Mouse (Mus musculus) limb, embryonic 14.5 days (tissue): ENCODE data around the gene Ufl1. TPM values are rescaled to one million over a fixed set of nuclear protein-coding genes. Genes with fewer than 3 reads are reported as not detected.
"Not testable (repeated sequence)": the region's sequence is repeated elsewhere in the genome, so short reads cannot be mapped to it uniquely, and the experiment has no call there.

Experiments
- ATAC-seq: fragments of 200-750 bp; cut with Nextera tagmentation; 2 replicates; pipeline ENCODE4 v1.8.0; 2017; ENCODE audit warnings: low read depth, moderate number of reproducible peaks, moderate TSS enrichment; ENCODE audit not compliant: low FRiP score
- DNase-seq: peaks from one replicate; pipeline ENCODE4 v3.0.0-alpha.2; 2015; ENCODE audit warnings: low spot score
- H3K27ac ChIP-seq: fragments of 300-500 bp; sonication (generic); replicated peaks from 2 replicates; pipeline ENCODE4 v1.5.1; 2014; ENCODE audit warnings: low read depth, mild to moderate bottlenecking, low read length, moderate library complexity, mixed read lengths
- H3K27me3 ChIP-seq: fragments of 300-500 bp; sonication (generic); 2 replicates; pipeline ENCODE4 v1.6.1; 2014; ENCODE audit warnings: low read length, mixed read lengths; ENCODE audit not compliant: control insufficient read depth, insufficient read depth
- H3K36me3 ChIP-seq: fragments of 300-500 bp; sonication (generic); 2 replicates; pipeline ENCODE4 v1.6.1; 2014; ENCODE audit warnings: mild to moderate bottlenecking, low read length, moderate library complexity, mixed read lengths; ENCODE audit not compliant: control insufficient read depth, insufficient read depth
- H3K4me1 ChIP-seq: fragments of 300-500 bp; sonication (generic); 2 replicates; pipeline ENCODE4 v1.6.1; 2014; ENCODE audit warnings: antibody characterized with exemption, low read length, mixed read lengths; ENCODE audit not compliant: control insufficient read depth, insufficient read depth
- H3K4me2 ChIP-seq: fragments of 300-500 bp; sonication (generic); replicated peaks from 2 replicates; pipeline ENCODE4 v1.6.1; 2014; ENCODE audit warnings: low read depth, mild to moderate bottlenecking, low read length, moderate library complexity; ENCODE audit not compliant: severe bottlenecking
- H3K4me3 ChIP-seq: fragments of 300-500 bp; sonication (generic); replicated peaks from 2 replicates; pipeline ENCODE4 v1.5.1; 2014; ENCODE audit warnings: low read length
- H3K9ac ChIP-seq: fragments of 300-500 bp; sonication (generic); 2 replicates; pipeline ENCODE4 v1.6.1; 2014; ENCODE audit warnings: mild to moderate bottlenecking, low read depth, low read length, moderate library complexity; ENCODE audit not compliant: severe bottlenecking
- H3K9me3 ChIP-seq: fragments of 300-500 bp; sonication (generic); 2 replicates; pipeline ENCODE4 v1.6.1; 2016; ENCODE audit warnings: low read length; ENCODE audit not compliant: control insufficient read depth
- POLR2A ChIP-seq: fragments of 200-500 bp; IDR thresholded peaks from 2 replicates; pipeline ENCODE4 v1.8.0; 2012; ENCODE audit warnings: inconsistent platforms, mild to moderate bottlenecking, moderate library complexity, borderline replicate concordance; ENCODE audit not compliant: insufficient read depth, insufficient read length; ENCODE audit errors: extremely low read depth
- WGBS: fragments of 180-500 bp; shearing (Covaris S2); extraction: QIAGEN DNeasy Blood & Tissue Kit; methylation state at CpG from one replicate; pipeline ENCODE4 v1.1.7; 2014; 5-methylcytosine and 5-hydroxymethylcytosine counted together
- polyA plus RNA-seq, 2 experiments: library from polyadenylated mRNA; depleted of rRNA in 1 of 2; stranded (reverse) in 1 of 2; unstranded in 1 of 2; fragments of >200 nt; fragmentation: Nextera tagmentation in 1 of 2; extraction: Ambion mirVana in 1 of 2; gene quantifications; 2 replicates each; pipeline versions ENCODE4 v1.2.1 to v1.2.3; 2012 to 2014

The Ufl1 gene
- polyA plus RNA-seq (2012; rRNA removed) (11.0 and 13.7 TPM in 2 replicates), polyA plus RNA-seq (2014; fragmentation: Nextera tagmentation; extraction: Ambion mirVana) (40.5 and 43.2 TPM in 2 replicates)

- no peaks in the 10 kb centered on the region for H3K27me3 ChIP-seq
- peaks cover 26% of the 10 kb centered on the region for H3K36me3 ChIP-seq
- H3K27ac ChIP-seq, result peak within 1 kb of the TSS; percentile 98
- H3K4me1 ChIP-seq, result 0 out of 2 replicates have a peak, but pooled peaks cover 2% of the 10 kb centered on the region
- peak; percentile 98 for TF ChIP-seq POLR2A
- H3K9me3 ChIP-seq, result no peaks in the 10 kb centered on the region
- peak within 1 kb of the TSS; percentile 96 for H3K9ac ChIP-seq
- peak within 1 kb of the TSS; percentile 83 for H3K4me3 ChIP-seq
- WGBS, result under 1% methylated on average over 23 of the region's 30 CpGs
- peak; percentile 92 for DNase-seq
- peak within 1 kb of the TSS; percentile 49 for H3K4me2 ChIP-seq
- peak; percentile 99 for ATAC-seq
Measured at GRCm38 (mm10) chr4:25281671-25282038, at the start of gene Ufl1. Gene Ufl1 (minus strand): TSS chr4:25281821.

- DNase-seq (no peak), ATAC-seq (no peak)
- H3K4me1 ChIP-seq, result no peaks in the 10 kb centered on the region
- no peaks in the 10 kb centered on the region for H3K27me3 ChIP-seq
- 92% methylated on average over 3 of the region's 3 CpGs for WGBS
- no peak for TF ChIP-seq POLR2A
- H3K4me3 ChIP-seq, result no peak overlapping the region
- no peaks in the 10 kb centered on the region for H3K9me3 ChIP-seq
- H3K9ac ChIP-seq, result no peak overlapping the region
- H3K36me3 ChIP-seq, result no peaks in the 10 kb centered on the region
- H3K27ac ChIP-seq, result no peak overlapping the region
- H3K4me2 ChIP-seq, result no peak overlapping the region
Measured at GRCm38 (mm10) chr4:25325684-25326220, 44.1 kb upstream of the Ufl1 start.

- ATAC-seq, result no peak
- DNase-seq, result no peak
Measured at GRCm38 (mm10) chr4:25322631-25323178, 41.1 kb upstream of the Ufl1 start.

DNA sequence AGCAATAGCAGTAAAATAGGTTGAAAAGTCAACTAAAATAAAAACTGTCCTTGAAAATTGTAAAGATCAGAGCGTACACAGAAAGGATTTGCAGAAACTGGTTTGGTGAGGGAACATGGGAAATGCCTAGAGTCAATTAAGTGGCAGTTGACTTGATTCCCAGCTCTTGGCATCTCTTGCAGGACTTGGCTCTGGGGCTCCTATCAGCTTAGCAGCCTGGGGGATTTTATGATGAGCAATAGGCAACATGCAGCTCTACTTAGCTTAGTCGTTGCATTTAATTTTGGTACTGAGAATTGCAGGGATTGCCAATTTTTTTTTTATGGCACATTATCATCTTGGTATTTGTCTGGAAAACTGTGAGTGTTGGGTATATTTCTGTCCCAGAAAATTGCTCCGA lies 32.1 kb upstream of the Ufl1 start:
- Histone ChIP-seq H3K4me1 (no peaks in the 10 kb centered on the region), H3K27me3 (no peaks in the 10 kb centered on the region), H3K4me3 (no peak overlapping the region), H3K36me3 (no peaks in the 10 kb centered on the region), H3K4me2 (no peak overlapping the region), H3K9me3 (no peaks in the 10 kb centered on the region), H3K27ac (no peak overlapping the region), H3K9ac (no peak overlapping the region)
- no peak for ATAC-seq
- DNase-seq, result no peak
- no peak for TF ChIP-seq POLR2A
- 57% methylated on average over 3 of the region's 3 CpGs for WGBS

More at GRCm38 (mm10) chr4:25322631-25323178, 41.1 kb upstream of the Ufl1 start:
- Histone ChIP-seq H3K4me2 (no peak overlapping the region), H3K27me3 (no peaks in the 10 kb centered on the region), H3K36me3 (no peaks in the 10 kb centered on the region), H3K9me3 (no peaks in the 10 kb centered on the region), H3K9ac (no peak overlapping the region), H3K4me3 (no peak overlapping the region), H3K27ac (no peak overlapping the region), H3K4me1 (no peaks in the 10 kb centered on the region)
- WGBS, result 67% methylated on average over 2 of the region's 2 CpGs
- TF ChIP-seq POLR2A, result no peak

DNA sequence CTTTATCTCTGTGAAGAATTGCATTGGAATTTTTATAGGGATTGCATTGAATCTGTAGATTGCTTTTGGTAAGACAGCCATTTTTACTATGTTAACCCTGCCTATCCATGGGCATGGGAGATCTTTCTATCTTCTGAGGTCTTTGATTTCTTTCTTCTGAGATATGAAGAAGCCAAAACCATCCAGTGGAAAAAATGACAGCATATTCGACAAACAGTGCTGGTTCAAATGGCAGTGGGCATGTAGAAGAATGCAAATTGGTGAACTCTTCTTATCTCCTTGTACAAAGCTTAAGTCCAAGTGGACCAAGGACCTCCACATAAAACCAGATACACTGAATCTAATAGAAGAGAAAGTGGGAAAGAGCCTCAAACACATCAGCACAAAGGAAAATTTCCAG lies 3.4 kb upstream of the Ufl1 start:
- not testable (repeated sequence) for ATAC-seq, H3K9me3 ChIP-seq, H3K9ac ChIP-seq, H3K36me3 ChIP-seq, DNase-seq, H3K27ac ChIP-seq, H3K4me1 ChIP-seq, H3K4me3 ChIP-seq, H3K4me2 ChIP-seq, H3K27me3 ChIP-seq
- 84% methylated on average over 1 of the region's 1 CpGs for WGBS
